Mouse (Mus musculus) kidney, embryonic 14.5 days (tissue): Measurements from ENCODE around the gene Col4a5. TPM values are rescaled to one million over a fixed set of nuclear protein-coding genes. Genes with fewer than 3 reads are reported as not detected.

Experiments used
- ATAC-seq: fragments of 200-750 bp; cut with Nextera tagmentation; 2 replicates; pipeline ENCODE4 v1.8.0; 2017; ENCODE audit warnings: moderate number of reproducible peaks, mild to moderate bottlenecking, moderate TSS enrichment, moderate library complexity; ENCODE audit not compliant: low FRiP score, low TSS enrichment
- H3K27ac ChIP-seq: fragments of 300-500 bp; sonication (generic); 2 replicates; pipeline ENCODE4 v1.5.1; 2014; ENCODE audit warnings: low read depth, mild to moderate bottlenecking, low read length, moderate library complexity, mixed read lengths
- H3K27me3 ChIP-seq: fragments of 300-500 bp; sonication (generic); 2 replicates; pipeline ENCODE4 v1.6.1; 2014; ENCODE audit warnings: mild to moderate bottlenecking, low read length; ENCODE audit not compliant: control insufficient read depth, insufficient read depth
- H3K36me3 ChIP-seq: fragments of 300-500 bp; sonication (generic); 2 replicates; pipeline ENCODE4 v1.6.1; 2014; ENCODE audit warnings: low read length, mixed read lengths; ENCODE audit not compliant: control insufficient read depth, insufficient read depth
- H3K4me1 ChIP-seq: fragments of 300-500 bp; sonication (generic); 2 replicates; pipeline ENCODE4 v1.6.1; 2014; ENCODE audit warnings: low read length, mixed read lengths; ENCODE audit not compliant: control insufficient read depth, insufficient read depth
- H3K4me2 ChIP-seq: fragments of 300-500 bp; sonication (generic); replicated peaks from 2 replicates; pipeline ENCODE4 v1.6.1; 2014; ENCODE audit warnings: low read depth, mild to moderate bottlenecking, low read length
- H3K4me3 ChIP-seq: fragments of 300-500 bp; sonication (generic); 2 replicates; pipeline ENCODE4 v1.5.1; 2014; ENCODE audit warnings: mild to moderate bottlenecking, low read length
- H3K9ac ChIP-seq: fragments of 300-500 bp; sonication (generic); 2 replicates; pipeline ENCODE4 v1.6.1; 2014; ENCODE audit warnings: low read depth, mild to moderate bottlenecking, low read length, moderate library complexity
- H3K9me3 ChIP-seq: fragments of 300-500 bp; sonication (generic); 2 replicates; pipeline ENCODE4 v1.6.1; 2016; ENCODE audit warnings: low read length; ENCODE audit not compliant: control insufficient read depth
- WGBS: fragments of 180-500 bp; shearing (Covaris S2); extraction: QIAGEN DNeasy Blood & Tissue Kit; methylation state at CpG from one replicate; pipeline ENCODE4 v1.1.7; 2014; 5-methylcytosine and 5-hydroxymethylcytosine counted together
- polyA plus RNA-seq: library from polyadenylated mRNA; unstranded; fragments of >200 nt; fragmentation: Nextera tagmentation; extraction: Ambion mirVana; gene quantifications from 2 replicates; pipeline ENCODE4 v1.2.1, GENCODE M21; 2014

Col4a5 gene
- polyA plus RNA-seq, 1 experiment from 2014 or later, result 21.0 TPM

GRCm38 (mm10) chrX:141533447-141533846 lies 58.3 kb downstream of the Col4a5 start:
- Histone ChIP-seq H3K9ac (no peak overlapping the region), H3K9me3 (no peaks in the 10 kb centered on the region), H3K36me3 (no peaks in the 10 kb centered on the region), H3K4me2 (no peak overlapping the region), H3K4me3 (no peak overlapping the region), H3K27ac (no peak overlapping the region), H3K4me1 (no peaks in the 10 kb centered on the region), H3K27me3 (no peaks in the 10 kb centered on the region; the same call in 1 of the 2 replicates)
- ATAC-seq, result no peak

GRCm38 (mm10) chrX:141547471-141547870 lies 72.3 kb downstream of the Col4a5 start:
- Histone ChIP-seq H3K4me1 (no peaks in the 10 kb centered on the region), H3K9ac (no peak overlapping the region), H3K27me3 (no peaks in the 10 kb centered on the region), H3K4me3 (no peak overlapping the region), H3K27ac (no peak overlapping the region), H3K4me2 (no peak overlapping the region), H3K9me3 (no peaks in the 10 kb centered on the region), H3K36me3 (no peaks in the 10 kb centered on the region)
- WGBS, result 92% methylated on average over 2 of the region's 2 CpGs
- ATAC-seq, result no peak

- WGBS, result 33% methylated on average over 3 of the region's 3 CpGs
- no peak for ATAC-seq
Measured at GRCm38 (mm10) chrX:141590242-141590641, 115.1 kb downstream of the Col4a5 start.

GRCm38 (mm10) chrX:141721725-141722124 lies 246.5 kb downstream of the Col4a5 start:
- peaks cover 59% of the 10 kb centered on the region for H3K27me3 ChIP-seq
- peak overlapping the region; percentile 47 for H3K4me2 ChIP-seq
- H3K27ac ChIP-seq, result no peak overlapping the region
- H3K4me3 ChIP-seq, result peak overlapping the region; percentile 37
- H3K36me3 ChIP-seq, result no peaks in the 10 kb centered on the region
- no peak overlapping the region for H3K9ac ChIP-seq
- H3K9me3 ChIP-seq, result no peaks in the 10 kb centered on the region
- ATAC-seq, result no peak
- WGBS, result 27% methylated on average over 33 of the region's 33 CpGs
- H3K4me1 ChIP-seq, result no peaks in the 10 kb centered on the region

More at GRCm38 (mm10) chrX:141590242-141590641, 115.1 kb downstream of the Col4a5 start:
- Histone ChIP-seq H3K27me3 (no peaks in the 10 kb centered on the region), H3K4me3 (no peak overlapping the region), H3K9me3 (no peaks in the 10 kb centered on the region), H3K27ac (no peak overlapping the region), H3K4me2 (no peak overlapping the region), H3K36me3 (no peaks in the 10 kb centered on the region), H3K9ac (no peak overlapping the region), H3K4me1 (no peaks in the 10 kb centered on the region)

- peak overlapping the region; percentile 35 for H3K4me3 ChIP-seq
- peak overlapping the region; percentile 55 for H3K4me2 ChIP-seq
- WGBS, result 28% methylated on average over 16 of the region's 16 CpGs
- H3K9me3 ChIP-seq, result no peaks in the 10 kb centered on the region
- ATAC-seq, result peak; percentile 63; the same call in 1 of the 2 replicates
- H3K4me1 ChIP-seq, result no peaks in the 10 kb centered on the region
- no peak overlapping the region for H3K27ac ChIP-seq
- H3K36me3 ChIP-seq, result no peaks in the 10 kb centered on the region
- peaks cover 64% of the 10 kb centered on the region for H3K27me3 ChIP-seq
- no peak overlapping the region for H3K9ac ChIP-seq
Measured at GRCm38 (mm10) chrX:141723936-141724335, 248.8 kb downstream of the Col4a5 start.

- H3K27me3 ChIP-seq, result peaks cover 64% of the 10 kb centered on the region
- H3K36me3 ChIP-seq, result no peaks in the 10 kb centered on the region
- ATAC-seq, result 0 out of 2 replicates have a peak, but pooled peaks have one; percentile 17
Measured at GRCm38 (mm10) chrX:141724391-141724891, 249.3 kb downstream of the Col4a5 start.

GRCm38 (mm10) chrX:141724937-141725918 lies 250.0 kb downstream of the Col4a5 start, which contains the start of gene Irs4:
Gene Irs4, minus strand, starts transcription at chrX:141725263.
- Histone ChIP-seq H3K4me3 (peak within 1 kb of the TSS; percentile 35), H3K4me2 (peak within 1 kb of the TSS; percentile 55), H3K27ac (no peak within 1 kb of the TSS), H3K9ac (no peak within 1 kb of the TSS), H3K9me3 (no peaks in the 10 kb centered on the region), H3K4me1 (no peaks in the 10 kb centered on the region), H3K36me3 (no peaks in the 10 kb centered on the region), H3K27me3 (peaks cover 59% of the 10 kb centered on the region)
- ATAC-seq, result peak; percentile 79
- 22% methylated on average over 51 of the region's 51 CpGs for WGBS

More at GRCm38 (mm10) chrX:141724391-141724891, 249.3 kb downstream of the Col4a5 start:
- Histone ChIP-seq H3K9ac (no peak overlapping the region), H3K4me3 (peak overlapping the region; percentile 35), H3K4me2 (peak overlapping the region; percentile 55), H3K9me3 (no peaks in the 10 kb centered on the region), H3K27ac (no peak overlapping the region), H3K4me1 (no peaks in the 10 kb centered on the region)
- WGBS, result 32% methylated on average over 52 of the region's 52 CpGs

GRCm38 (mm10) chrX:141729570-141729969 lies 254.4 kb downstream of the Col4a5 start:
- H3K4me3 ChIP-seq, result no peak overlapping the region
- no peak overlapping the region for H3K4me2 ChIP-seq
- no peak for ATAC-seq
- no peaks in the 10 kb centered on the region for H3K9me3 ChIP-seq
- WGBS, result 78% methylated on average over 5 of the region's 5 CpGs
- H3K27me3 ChIP-seq, result peaks cover 19% of the 10 kb centered on the region
- no peaks in the 10 kb centered on the region for H3K36me3 ChIP-seq
- H3K27ac ChIP-seq, result no peak overlapping the region
- no peaks in the 10 kb centered on the region for H3K4me1 ChIP-seq
- no peak overlapping the region for H3K9ac ChIP-seq
